Mouse (Mus musculus) layer of hippocampus, adult 9-10 months (tissue): ENCODE measurements at regions not wholly inside any gene's neighbourhood (a gene's known extent, or its start where the extent isn't known, plus 50 kb on each side); places are given as distances from the start of the nearest gene placed in this dataset.

Experiments
- DNase-seq: peaks from one replicate; pipeline ENCODE4 v3.0.0; 2022; ENCODE audit warnings: low spot score

GRCm38 (mm10) chr6:80862256-80862655, 843.6 kb downstream of the Lrrtm4 start:
- peak; percentile 49 for DNase-seq

DNA sequence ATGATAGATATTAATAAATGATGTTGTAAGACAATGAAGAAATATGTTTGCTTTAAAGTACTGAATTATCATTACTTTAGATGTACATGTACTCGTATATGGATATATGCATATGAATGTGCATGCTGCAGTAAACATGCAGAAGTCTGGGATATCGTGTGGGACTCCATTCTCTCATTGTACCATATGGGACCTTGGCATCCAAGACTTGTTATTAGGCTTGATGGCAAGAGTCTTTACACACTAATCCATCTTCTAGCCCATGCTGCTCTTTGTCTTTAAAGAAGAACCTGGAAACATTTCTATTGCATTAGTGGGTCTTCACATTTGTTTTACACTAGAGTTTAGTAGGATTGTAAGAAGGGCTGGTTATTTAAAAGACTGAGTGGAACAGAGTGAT, 844.1 kb downstream of the Lrrtm4 start:
- DNase-seq: no peak

DNA sequence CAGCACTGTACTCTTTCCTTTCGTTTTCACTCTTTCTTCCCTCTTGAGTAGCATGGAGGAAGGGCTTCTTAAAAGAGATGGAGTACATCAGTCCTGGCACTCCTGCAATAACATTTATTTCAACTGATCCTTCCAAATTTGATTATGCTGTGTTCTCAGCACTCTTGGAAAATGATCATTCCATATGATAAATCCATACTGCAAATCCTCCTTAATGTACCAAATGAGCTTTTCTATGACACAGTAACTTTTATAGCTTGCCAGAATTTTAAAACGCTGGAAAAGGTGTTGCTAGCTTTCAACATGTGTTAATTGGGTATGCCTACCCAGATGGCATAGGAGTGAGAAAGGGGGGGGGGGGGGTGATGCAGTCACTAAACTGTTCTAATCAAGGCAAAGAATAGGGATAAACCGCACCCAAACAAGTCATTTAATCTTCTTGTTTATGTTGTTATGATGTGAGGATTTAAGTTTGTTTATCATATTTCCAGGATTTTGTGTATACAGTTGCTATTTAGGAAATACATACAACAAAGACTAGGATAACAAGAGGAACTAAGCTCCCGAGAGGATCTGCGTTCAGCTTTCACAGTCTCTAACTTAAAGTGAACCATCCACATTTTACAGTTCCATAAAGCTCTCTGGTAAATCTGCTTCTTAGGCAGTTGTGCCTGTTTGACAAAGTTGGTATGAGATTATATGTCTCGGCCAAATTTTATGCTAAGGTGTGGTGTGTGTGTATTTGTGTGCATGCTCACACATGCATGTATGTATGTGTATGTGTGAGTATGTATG, 847.3 kb downstream of the Lrrtm4 start:
- DNase-seq: no peak

DNA sequence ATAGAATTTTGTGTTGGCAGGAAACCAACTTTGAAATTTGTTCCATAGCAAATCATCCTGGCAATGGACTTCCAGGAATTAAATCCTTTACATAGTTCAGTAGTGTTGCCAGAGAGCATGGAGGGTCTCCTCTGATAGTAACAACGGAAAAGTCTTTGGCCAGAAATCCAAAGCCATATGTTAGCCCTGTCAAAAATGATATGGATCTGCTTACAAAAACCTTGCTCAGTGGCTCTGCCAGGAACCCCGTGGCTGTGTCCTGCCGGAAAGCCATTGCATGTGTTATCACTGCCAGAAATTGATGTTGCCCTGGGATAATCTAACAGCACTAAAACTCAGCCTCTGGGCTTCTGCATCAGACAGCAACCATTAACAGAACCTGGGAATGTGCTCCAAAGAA, 866.7 kb downstream of the Lrrtm4 start:
- no peak for DNase-seq

DNA sequence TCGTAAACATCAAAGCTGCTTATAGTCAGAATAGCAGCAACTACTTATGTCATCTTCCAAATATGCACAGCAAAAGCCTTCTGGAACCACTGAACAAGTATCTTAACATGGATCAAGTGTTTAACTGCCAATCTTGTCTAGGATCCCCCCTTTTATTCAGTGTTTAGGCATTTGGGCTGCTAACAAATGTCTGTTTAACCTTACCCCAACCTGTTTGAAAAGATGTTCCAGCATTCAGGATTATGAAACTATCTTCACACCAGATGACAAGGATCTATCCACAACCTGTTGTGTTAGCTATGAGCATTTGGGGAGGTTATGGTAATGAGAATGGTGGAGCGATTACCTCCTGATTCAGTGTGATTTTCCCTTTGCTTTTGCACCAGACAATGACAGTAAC, 886.5 kb downstream of the Lrrtm4 start:
- DNase-seq: peak; percentile 51

DNA sequence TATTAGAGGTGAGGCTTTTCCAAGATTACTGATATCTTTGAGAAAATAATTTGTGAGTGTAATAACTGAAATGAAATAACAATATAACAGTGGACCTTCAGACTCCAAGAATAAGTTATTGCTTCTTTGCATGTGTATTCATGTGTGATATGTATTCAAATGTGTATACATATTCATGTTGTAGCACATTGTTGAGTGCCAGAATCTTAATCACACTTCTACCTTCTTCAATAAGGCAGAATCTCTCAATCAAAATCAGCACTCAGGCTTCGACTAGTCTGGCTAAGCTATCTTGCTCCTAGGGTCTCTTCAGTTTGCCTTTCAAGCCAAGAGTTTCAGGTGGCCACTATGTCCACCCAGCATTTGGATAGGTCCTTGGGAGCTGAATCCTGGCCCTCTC, 911.1 kb downstream of the Lrrtm4 start:
- no peak for DNase-seq

DNA sequence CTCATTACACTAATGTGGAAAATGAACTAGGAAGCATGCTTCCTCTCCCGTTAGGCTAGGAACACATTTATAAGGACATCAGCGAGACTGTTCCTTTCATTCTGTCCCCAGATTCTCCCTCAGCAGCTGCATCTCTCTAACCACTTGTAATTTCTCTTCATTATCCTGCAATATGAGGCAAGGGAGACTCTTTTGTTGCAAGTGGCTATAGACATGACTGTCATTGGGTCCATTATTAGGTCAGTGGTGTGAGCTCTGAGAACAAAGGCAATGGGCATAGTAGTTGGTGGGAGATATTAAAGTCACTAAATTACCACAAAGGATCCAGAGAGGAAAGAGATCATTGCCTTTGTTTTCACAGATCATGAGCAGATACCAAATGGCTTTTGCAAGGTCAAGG, 948.3 kb upstream of the Gcfc2 start:
- no peak for DNase-seq

DNA sequence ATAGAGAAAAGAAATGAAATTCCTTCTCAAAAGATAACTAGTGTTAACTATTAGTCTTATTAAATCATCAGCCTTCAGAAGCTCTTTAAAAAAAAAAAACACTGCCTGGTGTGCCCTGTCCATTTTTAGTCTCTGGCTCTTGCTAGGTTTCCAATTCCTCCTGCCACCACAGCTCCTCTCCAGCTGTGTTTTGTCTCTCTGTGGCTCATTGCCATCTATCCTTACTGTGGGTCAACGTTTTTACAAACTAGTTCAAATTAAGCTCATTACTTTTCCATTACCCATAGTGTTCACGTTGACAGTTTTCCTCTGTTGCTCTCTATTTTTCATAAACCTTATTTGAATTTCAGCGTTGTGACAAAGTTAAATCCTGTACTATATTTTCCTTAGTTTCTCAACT, 930.0 kb upstream of the Gcfc2 start:
- DNase-seq: no peak

- no peak for DNase-seq
Observed at GRCm38 (mm10) chr6:81024531-81024930, 898.9 kb upstream of the Gcfc2 start.
